Mouse (Mus musculus) ES-E14 (cell line): ENCODE measurements around the gene Speer4c.
"Not testable (repeated sequence)": the region's sequence is repeated elsewhere in the genome, so short reads cannot be mapped to it uniquely, and the experiment has no call there.

Source experiments
- CHD2 ChIP-seq: IDR thresholded peaks from 2 replicates; pipeline ENCODE4 v1.6.1; 2014; ENCODE audit warnings: mild to moderate bottlenecking, low read depth, low read length, inconsistent platforms
- ZC3H11A ChIP-seq: IDR thresholded peaks from 2 replicates; pipeline ENCODE4 v1.6.1; 2012; ENCODE audit warnings: low read depth, mild to moderate bottlenecking, inconsistent platforms, low read length, borderline replicate concordance
- ZNF384 ChIP-seq: IDR thresholded peaks from 2 replicates; pipeline ENCODE4 v1.6.1; 2012; ENCODE audit warnings: low read depth, low read length, inconsistent platforms

GRCm38 (mm10) chr5:15679980-15680949, 33.8 kb downstream of the Speer4c start:
- TF ChIP-seq ZC3H11A, ZNF384, CHD2: not testable (repeated sequence)
